Mouse (Mus musculus) MEL (cell line): ENCODE data around the gene Rpa1. TPM values are rescaled to one million over a fixed set of nuclear protein-coding genes. Genes with fewer than 3 reads are reported as not detected.

Experiments used
- DNase-seq: peaks from one replicate; pipeline ENCODE4 v3.0.0; 2011; ENCODE audit warnings: low read depth, low spot score
- H3K27ac ChIP-seq: 2 replicates; pipeline ENCODE4 v1.5.1; 2012; ENCODE audit warnings: low read depth, mild to moderate bottlenecking, control low read depth, low read length, moderate library complexity; ENCODE audit not compliant: control insufficient read depth
- H3K27me3 ChIP-seq, 2 experiments: fragments of 150-350 bp in 1 of 2; sonication (generic) in 1 of 2; 2 replicates each; pipeline ENCODE4 v1.6.1; 2012; ENCODE audit warnings: low read length in 2 of 2, mild to moderate bottlenecking in 2 of 2, improper control_type of control experiment in 1 of 2, moderate library complexity in 1 of 2; ENCODE audit not compliant: insufficient read depth in 2 of 2, control insufficient read depth in 1 of 2
- H3K36me3 ChIP-seq, 2 experiments: 2 replicates each; pipeline ENCODE4 v1.6.1; 2012 to 2014; ENCODE audit warnings: low read length in 2 of 2, improper control_type of control experiment in 1 of 2, inconsistent platforms in 1 of 2, mild to moderate bottlenecking in 1 of 2; ENCODE audit not compliant: insufficient read depth in 2 of 2, control insufficient read depth in 1 of 2
- H3K4me1 ChIP-seq, 2 experiments: fragments of 150-350 bp in 1 of 2; sonication (generic) in 1 of 2; 2 replicates each; pipeline ENCODE4 v1.6.1; 2012; ENCODE audit warnings: low read length in 2 of 2, improper control_type of control experiment in 1 of 2, mild to moderate bottlenecking in 1 of 2; ENCODE audit not compliant: insufficient read depth in 2 of 2, control insufficient read depth in 1 of 2
- H3K4me3 ChIP-seq, 2 experiments: fragments of 150-350 bp in 1 of 2; sonication (generic) in 1 of 2; 2 replicates each; pipeline ENCODE4 v1.5.1; 2012; ENCODE audit warnings: low read depth in 2 of 2, low read length in 2 of 2, mild to moderate bottlenecking in 2 of 2, moderate library complexity in 2 of 2, control low read depth in 1 of 2, improper control_type of control experiment in 1 of 2; ENCODE audit not compliant: control insufficient read depth in 1 of 2, insufficient read depth in 1 of 2
- H3K79me2 ChIP-seq: 2 replicates; pipeline ENCODE4 v1.6.1; 2012; ENCODE audit warnings: mild to moderate bottlenecking, low read length, moderate library complexity; ENCODE audit not compliant: control insufficient read depth, poor library complexity, insufficient read depth
- H3K9ac ChIP-seq: 2 replicates; pipeline ENCODE4 v1.6.1; 2012; ENCODE audit warnings: low read depth, mild to moderate bottlenecking, control low read depth, low read length, moderate library complexity; ENCODE audit not compliant: control insufficient read depth, poor library complexity, severe bottlenecking
- H3K9me3 ChIP-seq: fragments of 150-350 bp; sonication (generic); replicated peaks from 2 replicates; pipeline ENCODE4 v1.6.1; 2012; ENCODE audit warnings: mild to moderate bottlenecking, low read length, improper control_type of control experiment, moderate library complexity; ENCODE audit not compliant: insufficient read depth
- CHD1 ChIP-seq: IDR thresholded peaks from 2 replicates; pipeline ENCODE4 v1.6.1; 2012; ENCODE audit warnings: low read depth, mild to moderate bottlenecking, inconsistent platforms, low read length, improper control_type of control experiment
- E2F4 ChIP-seq: IDR thresholded peaks from 2 replicates; pipeline ENCODE4 v1.6.1; 2011; ENCODE audit warnings: low read depth, low read length, improper control_type of control experiment, borderline replicate concordance
- ELF1 ChIP-seq: IDR thresholded peaks from 2 replicates; pipeline ENCODE4 v1.6.1; 2014; ENCODE audit warnings: low read depth, mild to moderate bottlenecking, inconsistent platforms, low read length, improper control_type of control experiment, moderate library complexity
- ETS1 ChIP-seq: IDR thresholded peaks from 2 replicates; pipeline ENCODE4 v1.6.1; 2012; ENCODE audit warnings: low read depth, mild to moderate bottlenecking, inconsistent platforms, low read length, improper control_type of control experiment, moderate library complexity
- GABPA ChIP-seq: IDR thresholded peaks from 2 replicates; pipeline ENCODE4 v1.6.1; 2012; ENCODE audit warnings: low read depth, mild to moderate bottlenecking, inconsistent platforms, low read length, improper control_type of control experiment, moderate library complexity
- GATA1 ChIP-seq: IDR thresholded peaks from 2 replicates; pipeline ENCODE4 v1.6.1; 2011; ENCODE audit warnings: low read depth, low read length, improper control_type of control experiment
- JUND ChIP-seq: IDR thresholded peaks from 2 replicates; pipeline ENCODE4 v1.6.1; 2011; ENCODE audit warnings: low read depth, mild to moderate bottlenecking, improper control_type of control experiment, low read length
- MAFK ChIP-seq: IDR thresholded peaks from 2 replicates; pipeline ENCODE4 v1.6.1; 2011; ENCODE audit warnings: low read depth, mild to moderate bottlenecking, low read length, improper control_type of control experiment, borderline replicate concordance
- MAX ChIP-seq: IDR thresholded peaks from 2 replicates; pipeline ENCODE4 v1.6.1; 2011; ENCODE audit warnings: low read length, improper control_type of control experiment
- MAZ ChIP-seq: IDR thresholded peaks from 2 replicates; pipeline ENCODE4 v1.6.1; 2012; ENCODE audit warnings: low read depth, mild to moderate bottlenecking, inconsistent platforms, low read length, improper control_type of control experiment
- MEF2A ChIP-seq: IDR thresholded peaks from 2 replicates; pipeline ENCODE4 v1.6.1; 2014; ENCODE audit warnings: low read depth, mild to moderate bottlenecking, inconsistent platforms, low read length, improper control_type of control experiment; ENCODE audit not compliant: poor library complexity, insufficient replicate concordance, severe bottlenecking; ENCODE audit errors: extremely low read depth
- MXI1 ChIP-seq: IDR thresholded peaks from 2 replicates; pipeline ENCODE4 v1.6.1; 2011; ENCODE audit warnings: mild to moderate bottlenecking, low read depth, low read length, improper control_type of control experiment
- NELFE ChIP-seq: IDR thresholded peaks from 2 replicates; pipeline ENCODE4 v1.6.1; 2011; ENCODE audit warnings: low read depth, low read length, improper control_type of control experiment
- NRF1 ChIP-seq: IDR thresholded peaks from 2 replicates; pipeline ENCODE4 v1.6.1; 2014; ENCODE audit warnings: low read depth, mild to moderate bottlenecking, inconsistent platforms, low read length, improper control_type of control experiment, moderate library complexity; ENCODE audit not compliant: poor library complexity, insufficient read depth, severe bottlenecking
- POLR2AphosphoS2 ChIP-seq: IDR thresholded peaks from 2 replicates; pipeline ENCODE4 v1.6.1; 2011; ENCODE audit warnings: low read length, improper control_type of control experiment
- POLR2AphosphoS5 ChIP-seq: IDR thresholded peaks from 2 replicates; pipeline ENCODE4 v1.6.1; 2012; ENCODE audit warnings: low read depth, borderline replicate concordance, mild to moderate bottlenecking, inconsistent platforms, low read length, moderate library complexity, mixed read lengths
- TBP ChIP-seq: IDR thresholded peaks from 2 replicates; pipeline ENCODE4 v1.8.0; 2011; ENCODE audit warnings: low read depth, low read length, improper control_type of control experiment
- UBTF ChIP-seq: IDR thresholded peaks from 2 replicates; pipeline ENCODE4 v1.6.1; 2012; ENCODE audit warnings: low read depth, mild to moderate bottlenecking, inconsistent platforms, low read length, improper control_type of control experiment, moderate library complexity, borderline replicate concordance; ENCODE audit not compliant: insufficient read depth
- USF2 ChIP-seq, 2 experiments: IDR thresholded peaks; 2 replicates each; pipeline ENCODE4 v1.6.1; 2011 to 2012; ENCODE audit warnings: improper control_type of control experiment in 2 of 2, low read length in 2 of 2, borderline replicate concordance in 1 of 2, inconsistent platforms in 1 of 2, low read depth in 1 of 2, mild to moderate bottlenecking in 1 of 2; ENCODE audit not compliant: insufficient read depth in 1 of 2
- ZMIZ1 ChIP-seq: IDR thresholded peaks from 2 replicates; pipeline ENCODE4 v1.6.1; 2012; ENCODE audit warnings: low read depth, mild to moderate bottlenecking, inconsistent platforms, low read length, improper control_type of control experiment, moderate library complexity
- polyA plus RNA-seq, 2 experiments: library from polyadenylated mRNA; stranded (reverse) in 1 of 2; unstranded in 1 of 2; fragments of >175 nt in 1 of 2; fragments of >200 nt in 1 of 2; gene quantifications; 2 replicates each; pipeline versions ENCODE4 v1.2.1 to v1.2.4; 2012; ENCODE audit warnings: low replicate concordance in 2 of 2, low read depth in 1 of 2; ENCODE audit not compliant: insufficient read length in 2 of 2, insufficient read depth in 1 of 2, missing spikeins in 1 of 2
- total RNA-seq: library from RNA; depleted of rRNA; stranded (reverse); fragments of 300-350 nt; gene quantifications from 2 replicates; pipeline ENCODE4 v1.2.3, GENCODE M21; 2012

Gene Rpa1
- total and polyA plus RNA-seq, 3 experiments: 179 to 481 (median 242) TPM

- TF ChIP-seq UBTF (no peak), MAFK (no peak), GATA1 (no peak), JUND (no peak), ETS1 (no peak), GABPA (no peak), ELF1 (no peak), CHD1 (no peak), MAZ (no peak), POLR2AphosphoS2 (no peak), E2F4 (no peak), MXI1 (no peak), USF2 (IDR thresholded peaks at IDR 0.05; ENCODE audit: borderline replicate concordance in 1 of 2, insufficient read depth in 1 of 2, low read depth in 1 of 2, low read length in 2 of 2) (no peak), ZMIZ1 (no peak), NELFE (no peak), POLR2AphosphoS5 (no peak), NRF1 (no peak), MAX (no peak)
- H3K4me3 ChIP-seq: no peak overlapping the region
- H3K79me2 ChIP-seq: no peaks in the 10 kb centered on the region
- DNase-seq: no peak
- H3K27me3 ChIP-seq: no peaks in the 10 kb centered on the region
- H3K9ac ChIP-seq: no peak overlapping the region
- no peaks in the 10 kb centered on the region for H3K9me3 ChIP-seq
- no peaks in the 10 kb centered on the region for H3K36me3 ChIP-seq
- peaks cover 0 to 4% of the 10 kb centered on the region in 2 experiments; a peak in 1 of 4 replicates for H3K4me1 ChIP-seq
- H3K27ac ChIP-seq: no peak overlapping the region
Measured at GRCm38 (mm10) chr11:75261730-75262129, 86.4 kb downstream of the Rpa1 start.

- H3K79me2 ChIP-seq: no peaks in the 10 kb centered on the region
- TF ChIP-seq MEF2A (no peak), TBP (no peak)
- no peaks in the 10 kb centered on the region for H3K27me3 ChIP-seq
- no peaks in the 10 kb centered on the region for H3K36me3 ChIP-seq
- no peak overlapping the region for H3K27ac ChIP-seq
- H3K9ac ChIP-seq: no peak overlapping the region
- H3K4me1 ChIP-seq: peaks cover 0 to 4% of the 10 kb centered on the region in 2 experiments; a peak in 1 of 4 replicates
- no peak for DNase-seq
- no peak overlapping the region for H3K4me3 ChIP-seq
- no peaks in the 10 kb centered on the region for H3K9me3 ChIP-seq
Measured at GRCm38 (mm10) chr11:75261016-75261415, 87.1 kb downstream of the Rpa1 start.
